Mouse (Mus musculus): ENCODE data around the gene Crygn.

DNA sequence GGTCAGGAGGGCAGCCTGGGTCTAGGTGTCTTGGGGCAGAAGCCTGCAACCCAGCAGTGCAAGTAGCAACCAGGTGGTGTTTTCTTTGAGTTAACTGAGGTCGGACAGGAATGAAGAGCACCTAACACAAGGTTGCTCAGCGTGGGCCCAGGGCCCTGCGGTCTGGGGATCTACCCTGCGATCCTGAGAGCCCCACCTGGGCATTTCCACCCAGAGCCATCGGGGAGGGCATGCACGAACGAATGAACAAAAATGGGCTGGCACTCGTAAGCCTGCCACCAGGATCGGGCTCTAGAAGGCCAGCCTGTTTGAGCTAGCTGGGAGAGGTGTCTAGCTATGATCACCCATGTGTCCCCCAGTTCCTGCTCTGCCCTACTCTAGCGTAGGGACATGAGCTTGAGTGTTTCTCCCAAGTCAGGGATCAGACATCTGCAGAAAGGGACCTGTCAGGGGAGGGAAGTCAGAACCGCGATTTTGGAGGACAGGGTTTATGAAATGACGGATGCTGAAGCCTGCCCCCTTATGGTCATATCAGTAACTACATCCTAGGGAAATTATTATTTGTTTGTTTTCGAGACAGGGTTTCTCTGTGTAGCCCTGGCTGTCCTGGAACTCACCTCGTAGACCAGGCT is 22.2 kb upstream of the Crygn start:
- TF ChIP-seq CTCF (IDR thresholded peaks at IDR 0.05; ENCODE audit: extremely low read depth, insufficient read length, insufficient replicate concordance, low read depth, low read length) = peak; percentile 62; the same call in 1 of the 2 replicates
- no peak for TF ChIP-seq POLR2A (IDR thresholded peaks at IDR 0.05; ENCODE audit: low read depth, low read length)

Measured in small intestine, adult 2 months (tissue).